Mouse (Mus musculus): ENCODE data around the gene Rmi2. TPM values are rescaled to one million over a fixed set of nuclear protein-coding genes. Genes with fewer than 3 reads are reported as not detected.
"Not testable (repeated sequence)": the region's sequence is repeated elsewhere in the genome, so short reads cannot be mapped to it uniquely, and the experiment has no call there.

Gene Rmi2
- polyA plus RNA-seq, 1 experiment from 2014 or later: 2.9 TPM

GRCm38 (mm10) chr16:10843486-10844318 lies 8.8 kb downstream of the Rmi2 start:
- WGBS: 23% methylated on average over 18 of the region's 18 CpGs

GRCm38 (mm10) chr16:10844319-10844670 lies 9.4 kb downstream of the Rmi2 start:
- Histone ChIP-seq H3K27me3 (ENCODE audit: control insufficient read depth, insufficient read depth, low read length) (no peaks in the 10 kb centered on the region), H3K27ac (replicated peaks; ENCODE audit: low read depth, low read length) (no peak overlapping the region), H3K9ac (replicated peaks; ENCODE audit: low read length) (no peak overlapping the region), H3K4me2 (ENCODE audit: low read depth, low read length) (no peak overlapping the region), H3K4me1 (ENCODE audit: control insufficient read depth, insufficient read depth, low read length) (peaks cover 5% of the 10 kb centered on the region; the same call in 1 of the 2 replicates), H3K36me3 (replicated peaks; ENCODE audit: control insufficient read depth, insufficient read depth, low read depth, low read length) (no peaks in the 10 kb centered on the region), H3K9me3 (replicated peaks; ENCODE audit: control insufficient read depth, low read length) (no peaks in the 10 kb centered on the region), H3K4me3 (ENCODE audit: low read depth, low read length) (no peak overlapping the region)
- ATAC-seq (replicated peaks; ENCODE audit: insufficient number of reproducible peaks, low FRiP score, low TSS enrichment, low read depth) (no peak), DNase-seq (ENCODE audit: low spot score) (no peak)
- 70% methylated on average over 6 of the region's 6 CpGs for WGBS

More at GRCm38 (mm10) chr16:10843486-10844318, 8.8 kb downstream of the Rmi2 start:
- Histone ChIP-seq H3K27me3 (ENCODE audit: control insufficient read depth, insufficient read depth, low read length) (no peaks in the 10 kb centered on the region), H3K4me1 (ENCODE audit: control insufficient read depth, insufficient read depth, low read length) (peaks cover 5% of the 10 kb centered on the region; the same call in 1 of the 2 replicates), H3K4me2 (ENCODE audit: low read depth, low read length) (peak overlapping the region; percentile 15; the same call in 1 of the 2 replicates), H3K4me3 (ENCODE audit: low read depth, low read length) (no peak overlapping the region), H3K36me3 (replicated peaks; ENCODE audit: control insufficient read depth, insufficient read depth, low read depth, low read length) (no peaks in the 10 kb centered on the region), H3K9me3 (replicated peaks; ENCODE audit: control insufficient read depth, low read length) (no peaks in the 10 kb centered on the region), H3K9ac (replicated peaks; ENCODE audit: low read length) (no peak overlapping the region), H3K27ac (replicated peaks; ENCODE audit: low read depth, low read length) (no peak overlapping the region)
- ATAC-seq (replicated peaks; ENCODE audit: insufficient number of reproducible peaks, low FRiP score, low TSS enrichment, low read depth) (no peak), DNase-seq (ENCODE audit: low spot score) (peak; percentile 46)

- Histone ChIP-seq H3K4me3 (ENCODE audit: low read depth, low read length) (no peak overlapping the region), H3K9ac (replicated peaks; ENCODE audit: low read length) (no peak overlapping the region), H3K4me1 (ENCODE audit: control insufficient read depth, insufficient read depth, low read length) (peaks cover 5% of the 10 kb centered on the region; the same call in 1 of the 2 replicates), H3K36me3 (replicated peaks; ENCODE audit: control insufficient read depth, insufficient read depth, low read depth, low read length) (no peaks in the 10 kb centered on the region), H3K27ac (replicated peaks; ENCODE audit: low read depth, low read length) (no peak overlapping the region), H3K9me3 (replicated peaks; ENCODE audit: control insufficient read depth, low read length) (no peaks in the 10 kb centered on the region), H3K4me2 (ENCODE audit: low read depth, low read length) (no peak overlapping the region), H3K27me3 (ENCODE audit: control insufficient read depth, insufficient read depth, low read length) (no peaks in the 10 kb centered on the region)
- ATAC-seq (replicated peaks; ENCODE audit: insufficient number of reproducible peaks, low FRiP score, low TSS enrichment, low read depth) (no peak), DNase-seq (ENCODE audit: low spot score) (no peak)
- WGBS: 84% methylated on average over 6 of the region's 6 CpGs
These were observed 11.1 kb downstream of the Rmi2 start for GRCm38 (mm10) chr16:10845952-10846351.

GRCm38 (mm10) chr16:10846503-10846902 lies 11.6 kb downstream of the Rmi2 start:
- ATAC-seq (replicated peaks; ENCODE audit: insufficient number of reproducible peaks, low FRiP score, low TSS enrichment, low read depth): no peak
- peak; percentile 49 for DNase-seq (ENCODE audit: low spot score)
- H3K36me3 ChIP-seq (replicated peaks; ENCODE audit: control insufficient read depth, insufficient read depth, low read depth, low read length): no peaks in the 10 kb centered on the region
- H3K9ac ChIP-seq (replicated peaks; ENCODE audit: low read length): no peak overlapping the region
- no peak overlapping the region for H3K4me2 ChIP-seq (ENCODE audit: low read depth, low read length)
- H3K27me3 ChIP-seq (ENCODE audit: control insufficient read depth, insufficient read depth, low read length): no peaks in the 10 kb centered on the region
- H3K27ac ChIP-seq (replicated peaks; ENCODE audit: low read depth, low read length): no peak overlapping the region
- no peaks in the 10 kb centered on the region for H3K9me3 ChIP-seq (replicated peaks; ENCODE audit: control insufficient read depth, low read length)
- WGBS: 56% methylated on average over 4 of the region's 4 CpGs
- no peak overlapping the region for H3K4me3 ChIP-seq (ENCODE audit: low read depth, low read length)
- H3K4me1 ChIP-seq (ENCODE audit: control insufficient read depth, insufficient read depth, low read length): peaks cover 5% of the 10 kb centered on the region; the same call in 1 of the 2 replicates

- H3K9me3 ChIP-seq (replicated peaks; ENCODE audit: control insufficient read depth, low read length): no peaks in the 10 kb centered on the region
- no peaks in the 10 kb centered on the region for H3K36me3 ChIP-seq (replicated peaks; ENCODE audit: control insufficient read depth, insufficient read depth, low read depth, low read length)
- no peaks in the 10 kb centered on the region for H3K27me3 ChIP-seq (ENCODE audit: control insufficient read depth, insufficient read depth, low read length)
- H3K4me3 ChIP-seq (ENCODE audit: low read depth, low read length): no peak overlapping the region
- ATAC-seq (replicated peaks; ENCODE audit: insufficient number of reproducible peaks, low FRiP score, low TSS enrichment, low read depth) (no peak), DNase-seq (ENCODE audit: low spot score) (peak; percentile 75)
- H3K9ac ChIP-seq (replicated peaks; ENCODE audit: low read length): no peak overlapping the region
- 38% methylated on average over 12 of the region's 12 CpGs for WGBS
- 0 out of 2 replicates have a peak overlapping the region, but pooled peaks have one; percentile 2 for H3K27ac ChIP-seq (replicated peaks; ENCODE audit: low read depth, low read length)
- H3K4me1 ChIP-seq (ENCODE audit: control insufficient read depth, insufficient read depth, low read length): no peaks in the 10 kb centered on the region
- no peak overlapping the region for H3K4me2 ChIP-seq (ENCODE audit: low read depth, low read length)
These were observed 15.4 kb downstream of the Rmi2 start for GRCm38 (mm10) chr16:10849965-10850861.

GRCm38 (mm10) chr16:10850905-10851304 lies 16.0 kb downstream of the Rmi2 start:
- Histone ChIP-seq H3K9me3 (replicated peaks; ENCODE audit: control insufficient read depth, low read length) (no peaks in the 10 kb centered on the region), H3K27ac (replicated peaks; ENCODE audit: low read depth, low read length) (peak overlapping the region; percentile 2; the same call in 1 of the 2 replicates), H3K4me1 (ENCODE audit: control insufficient read depth, insufficient read depth, low read length) (no peaks in the 10 kb centered on the region), H3K4me2 (ENCODE audit: low read depth, low read length) (no peak overlapping the region), H3K27me3 (ENCODE audit: control insufficient read depth, insufficient read depth, low read length) (no peaks in the 10 kb centered on the region), H3K36me3 (replicated peaks; ENCODE audit: control insufficient read depth, insufficient read depth, low read depth, low read length) (no peaks in the 10 kb centered on the region), H3K4me3 (ENCODE audit: low read depth, low read length) (no peak overlapping the region), H3K9ac (replicated peaks; ENCODE audit: low read length) (no peak overlapping the region)
- no peak for DNase-seq (ENCODE audit: low spot score)
- 54% methylated on average over 4 of the region's 4 CpGs for WGBS
- no peak for ATAC-seq (replicated peaks; ENCODE audit: insufficient number of reproducible peaks, low FRiP score, low TSS enrichment, low read depth)

GRCm38 (mm10) chr16:10852216-10852615 lies 17.4 kb downstream of the Rmi2 start:
- not testable (repeated sequence) for ATAC-seq (replicated peaks; ENCODE audit: insufficient number of reproducible peaks, low FRiP score, low TSS enrichment, low read depth); H3K4me1 ChIP-seq (ENCODE audit: control insufficient read depth, insufficient read depth, low read length); H3K4me3 ChIP-seq (ENCODE audit: low read depth, low read length); H3K4me2 ChIP-seq (ENCODE audit: low read depth, low read length); H3K9ac ChIP-seq (replicated peaks; ENCODE audit: low read length); H3K9me3 ChIP-seq (replicated peaks; ENCODE audit: control insufficient read depth, low read length); H3K36me3 ChIP-seq (replicated peaks; ENCODE audit: control insufficient read depth, insufficient read depth, low read depth, low read length); DNase-seq (ENCODE audit: low spot score); H3K27me3 ChIP-seq (ENCODE audit: control insufficient read depth, insufficient read depth, low read length); H3K27ac ChIP-seq (replicated peaks; ENCODE audit: low read depth, low read length)
- 92% methylated on average over 10 of the region's 10 CpGs for WGBS

All from embryonic facial prominence, embryonic 11.5 days (tissue).